Mouse (Mus musculus): ENCODE data around the gene Lsm4. TPM values are rescaled to one million over a fixed set of nuclear protein-coding genes. Genes with fewer than 3 reads are reported as not detected.

Gene Lsm4
- total RNA-seq, 1 experiment from 2014 or later: 134 TPM

DNA sequence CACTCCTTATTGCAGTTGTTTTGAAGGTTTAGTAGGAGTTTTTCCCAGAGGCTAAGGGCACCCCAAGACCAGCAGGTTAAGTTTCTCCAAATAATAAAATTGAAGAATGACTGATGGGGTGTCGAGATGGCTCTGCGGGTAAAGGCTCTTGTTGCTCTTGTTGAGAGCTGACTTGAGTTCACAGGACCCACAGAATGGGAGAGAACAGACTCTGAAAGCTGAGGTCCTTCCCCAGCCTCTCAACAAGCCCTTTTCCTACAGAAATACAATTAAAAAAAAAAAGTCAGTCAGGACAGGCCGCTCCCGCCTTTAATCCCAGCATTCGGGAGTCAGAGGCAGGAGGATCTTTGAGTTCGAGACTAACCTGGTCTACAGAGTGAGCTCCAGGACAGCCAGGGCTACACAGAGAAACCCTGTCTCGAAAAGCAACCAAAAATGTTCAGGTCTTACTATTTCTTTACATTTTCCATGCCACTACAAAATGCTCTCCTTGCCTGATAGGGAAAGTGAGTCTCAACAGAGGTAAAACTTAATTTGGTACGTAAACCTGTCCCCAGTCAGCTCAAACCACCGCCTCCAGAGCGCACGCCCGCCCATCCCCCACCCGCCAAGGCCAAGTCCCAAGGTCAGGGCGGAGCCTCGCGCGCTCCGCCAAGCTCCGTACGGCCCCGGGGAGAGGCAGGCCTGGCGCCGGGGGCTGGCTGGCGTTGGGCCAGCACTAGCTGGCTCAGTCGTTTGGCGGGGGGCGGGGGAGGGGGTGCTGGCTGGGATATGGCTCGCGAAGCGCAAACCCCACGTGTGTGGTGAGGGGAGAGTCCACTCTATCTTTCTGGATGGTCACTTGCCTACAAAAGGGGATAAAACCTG lies 23.2 kb downstream of the Lsm4 start:
- no peak for ATAC-seq (ENCODE audit: extremely low read depth, insufficient number of reproducible peaks, low FRiP score, poor library complexity, severe bottlenecking)

GRCm38 (mm10) chr8:70696946-70697345 lies 23.9 kb downstream of the Lsm4 start:
- ATAC-seq (ENCODE audit: extremely low read depth, insufficient number of reproducible peaks, low FRiP score, poor library complexity, severe bottlenecking): no peak

GRCm38 (mm10) chr8:70697366-70698250 lies 24.6 kb downstream of the Lsm4 start:
- no peak for ATAC-seq (ENCODE audit: extremely low read depth, insufficient number of reproducible peaks, low FRiP score, poor library complexity, severe bottlenecking)

DNA sequence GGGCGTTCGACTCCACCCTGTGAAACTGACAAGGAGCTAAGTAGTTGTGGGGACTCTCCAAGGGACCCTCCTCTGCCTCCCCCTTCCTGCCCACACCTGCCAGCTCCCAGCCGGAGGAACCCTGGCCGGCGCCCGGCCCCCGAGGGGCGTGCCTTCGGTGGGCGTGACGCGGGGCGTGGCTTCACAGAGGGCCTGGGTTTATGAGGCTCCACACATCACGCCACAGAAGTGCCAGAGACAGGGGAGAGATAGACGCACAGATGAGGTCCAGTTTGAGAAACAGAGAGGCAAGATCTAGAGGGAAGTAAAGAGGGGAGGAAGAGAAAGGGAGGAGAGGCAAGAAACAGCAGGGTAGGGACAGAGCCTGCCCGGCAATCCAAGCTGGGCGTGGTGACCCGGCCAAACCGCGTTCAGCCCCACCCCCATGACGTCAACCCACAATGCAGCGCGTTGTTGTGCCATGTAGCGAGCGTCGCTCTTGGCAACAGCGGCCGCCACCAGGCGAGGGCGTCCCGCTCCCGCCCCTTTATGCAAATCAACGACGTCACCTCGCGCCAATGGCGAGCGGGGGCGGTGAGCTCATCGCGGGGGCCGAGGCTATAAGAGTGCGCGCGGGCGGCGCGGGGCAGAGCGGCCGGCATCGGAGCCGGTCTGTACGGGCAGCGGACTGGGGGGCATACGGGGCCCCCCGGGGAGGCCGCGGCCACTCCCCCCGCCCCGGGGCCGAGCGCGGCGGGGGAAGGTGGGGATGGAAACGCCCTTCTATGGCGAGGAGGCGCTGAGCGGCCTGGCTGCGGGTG lies 25.5 kb downstream of the Lsm4 start, which contains the start of gene Jund:
Gene Jund, plus strand, starts transcription at position 640 of the 800 bp plus-strand sequence.
- peak; percentile 67 for ATAC-seq (ENCODE audit: extremely low read depth, insufficient number of reproducible peaks, low FRiP score, poor library complexity, severe bottlenecking)

DNA sequence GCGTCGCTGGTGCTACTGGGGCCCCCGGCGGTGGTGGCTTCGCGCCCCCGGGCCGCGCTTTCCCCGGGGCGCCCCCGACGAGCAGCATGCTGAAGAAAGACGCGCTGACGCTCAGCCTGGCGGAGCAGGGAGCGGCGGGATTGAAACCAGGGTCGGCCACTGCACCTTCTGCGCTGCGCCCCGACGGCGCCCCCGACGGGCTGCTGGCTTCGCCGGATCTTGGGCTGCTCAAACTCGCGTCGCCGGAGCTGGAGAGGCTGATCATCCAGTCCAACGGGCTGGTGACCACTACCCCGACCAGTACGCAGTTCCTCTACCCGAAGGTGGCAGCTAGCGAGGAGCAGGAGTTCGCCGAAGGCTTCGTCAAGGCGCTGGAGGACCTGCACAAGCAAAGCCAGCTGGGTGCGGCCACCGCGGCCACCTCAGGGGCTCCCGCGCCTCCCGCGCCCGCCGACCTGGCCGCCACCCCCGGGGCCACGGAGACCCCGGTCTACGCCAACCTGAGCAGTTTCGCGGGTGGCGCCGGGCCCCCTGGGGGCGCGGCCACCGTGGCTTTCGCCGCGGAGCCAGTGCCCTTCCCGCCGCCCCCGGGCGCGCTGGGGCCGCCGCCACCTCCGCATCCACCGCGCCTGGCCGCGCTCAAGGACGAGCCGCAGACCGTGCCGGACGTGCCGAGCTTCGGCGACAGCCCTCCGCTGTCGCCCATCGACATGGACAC lies 26.2 kb downstream of the Lsm4 start:
- no peak for ATAC-seq (ENCODE audit: extremely low read depth, insufficient number of reproducible peaks, low FRiP score, poor library complexity, severe bottlenecking)

DNA sequence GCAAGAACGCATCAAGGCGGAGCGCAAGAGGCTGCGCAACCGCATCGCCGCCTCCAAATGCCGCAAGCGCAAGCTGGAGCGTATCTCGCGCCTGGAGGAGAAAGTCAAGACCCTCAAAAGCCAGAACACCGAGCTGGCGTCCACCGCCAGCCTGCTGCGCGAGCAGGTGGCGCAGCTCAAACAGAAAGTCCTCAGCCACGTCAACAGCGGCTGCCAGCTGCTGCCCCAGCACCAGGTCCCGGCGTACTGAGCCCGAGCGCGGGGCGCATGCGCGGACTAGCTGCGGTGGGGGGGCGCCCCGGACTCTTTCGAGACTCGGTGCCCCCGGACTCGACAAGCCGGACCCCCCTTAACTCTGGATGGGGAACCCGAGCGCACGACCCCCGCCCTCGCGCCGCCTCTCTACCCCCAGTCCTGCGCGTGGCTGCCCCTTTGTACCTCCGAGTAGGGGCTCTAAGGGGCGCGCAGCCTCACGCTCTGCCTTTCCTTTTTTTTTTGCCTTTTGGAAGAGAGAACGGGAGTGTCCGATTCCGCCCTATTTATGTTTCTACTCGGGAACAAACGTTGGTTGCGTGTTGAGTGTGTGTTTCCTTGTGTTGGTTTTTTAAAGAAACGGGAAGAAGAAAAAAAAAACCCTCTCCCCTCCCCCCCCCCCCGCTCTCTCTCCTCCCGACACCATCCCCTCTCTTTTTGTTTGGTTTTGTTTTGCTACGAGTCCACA lies 26.9 kb downstream of the Lsm4 start:
- no peak for ATAC-seq (ENCODE audit: extremely low read depth, insufficient number of reproducible peaks, low FRiP score, poor library complexity, severe bottlenecking)

GRCm38 (mm10) chr8:70700555-70700922 lies 27.5 kb downstream of the Lsm4 start:
- ATAC-seq (ENCODE audit: extremely low read depth, insufficient number of reproducible peaks, low FRiP score, poor library complexity, severe bottlenecking): peak; percentile 21

DNA sequence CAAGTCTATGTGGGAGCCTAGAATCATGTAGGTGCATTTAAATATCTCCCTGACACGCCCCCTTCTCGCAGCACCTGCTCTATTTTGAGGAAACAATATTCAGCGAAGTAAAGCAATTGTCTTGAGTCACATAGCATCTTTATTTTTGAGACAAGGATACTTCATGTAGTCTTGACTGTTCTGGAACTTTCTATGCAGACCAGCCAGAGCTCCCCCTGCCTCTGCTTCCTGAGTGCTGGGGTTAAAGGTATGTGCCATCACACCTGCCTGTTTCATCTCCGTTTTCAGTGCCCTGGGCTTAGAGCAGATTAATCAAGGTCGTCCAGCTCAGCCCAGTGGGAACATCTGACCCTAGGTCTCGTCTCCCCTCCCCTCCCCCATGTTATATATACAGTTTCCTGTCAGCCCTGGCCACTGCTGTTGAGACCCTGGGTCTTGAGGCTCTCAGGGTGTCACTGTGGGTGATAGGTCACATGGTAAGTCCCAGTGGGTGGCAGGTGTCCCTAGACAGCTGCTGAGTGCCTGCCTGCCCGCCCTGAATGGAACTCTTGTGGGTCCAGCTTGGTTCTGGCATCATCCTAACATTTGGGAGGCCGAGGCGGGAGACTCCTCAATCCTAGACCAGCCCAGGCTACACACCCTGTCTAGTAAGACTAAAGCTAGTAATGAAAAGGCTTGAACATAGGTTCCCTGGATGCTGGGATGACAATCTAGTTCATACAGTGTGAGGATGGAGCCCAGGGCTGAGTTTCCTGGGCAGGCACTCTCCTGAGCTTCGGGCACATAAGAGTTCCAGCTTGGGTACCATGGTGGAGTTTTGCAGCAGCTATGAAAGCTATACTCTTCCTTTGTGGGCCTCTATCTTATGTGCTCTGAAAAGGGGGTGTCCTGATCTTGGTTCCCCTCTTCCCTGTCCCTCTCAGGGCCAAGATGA lies 28.3 kb downstream of the Lsm4 start:
- ATAC-seq (ENCODE audit: extremely low read depth, insufficient number of reproducible peaks, low FRiP score, poor library complexity, severe bottlenecking): no peak

- no peak for ATAC-seq (ENCODE audit: extremely low read depth, insufficient number of reproducible peaks, low FRiP score, poor library complexity, severe bottlenecking)
Observed at GRCm38 (mm10) chr8:70701982-70702841, 29.2 kb downstream of the Lsm4 start.

GRCm38 (mm10) chr8:70702842-70703182 lies 29.8 kb downstream of the Lsm4 start:
- ATAC-seq (ENCODE audit: extremely low read depth, insufficient number of reproducible peaks, low FRiP score, poor library complexity, severe bottlenecking): no peak

DNA sequence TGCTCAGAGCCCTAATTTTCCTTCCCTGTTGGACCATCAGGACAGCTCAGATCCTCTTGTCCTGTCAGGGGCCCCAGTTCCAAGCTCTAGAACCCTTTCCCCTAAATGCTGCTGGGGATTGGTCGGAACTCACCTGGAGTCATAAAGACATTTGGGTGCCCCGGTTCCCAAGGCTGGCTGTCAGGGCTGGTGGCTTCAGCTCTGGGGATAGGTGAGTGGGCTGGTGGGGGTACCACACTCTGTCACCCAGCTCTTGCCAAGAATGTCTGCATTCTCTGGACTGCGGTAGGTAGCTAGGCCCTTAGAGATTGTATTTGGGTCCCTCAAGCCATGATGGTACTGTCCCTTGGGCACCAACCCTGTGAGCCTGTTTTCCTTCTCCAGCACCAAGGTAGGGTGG lies 30.2 kb downstream of the Lsm4 start, which contains the start of gene Iqcn:
Gene Iqcn, plus strand, starts transcription at position 171 of the 400 bp plus-strand sequence.
- ATAC-seq (ENCODE audit: extremely low read depth, insufficient number of reproducible peaks, low FRiP score, poor library complexity, severe bottlenecking): no peak

DNA sequence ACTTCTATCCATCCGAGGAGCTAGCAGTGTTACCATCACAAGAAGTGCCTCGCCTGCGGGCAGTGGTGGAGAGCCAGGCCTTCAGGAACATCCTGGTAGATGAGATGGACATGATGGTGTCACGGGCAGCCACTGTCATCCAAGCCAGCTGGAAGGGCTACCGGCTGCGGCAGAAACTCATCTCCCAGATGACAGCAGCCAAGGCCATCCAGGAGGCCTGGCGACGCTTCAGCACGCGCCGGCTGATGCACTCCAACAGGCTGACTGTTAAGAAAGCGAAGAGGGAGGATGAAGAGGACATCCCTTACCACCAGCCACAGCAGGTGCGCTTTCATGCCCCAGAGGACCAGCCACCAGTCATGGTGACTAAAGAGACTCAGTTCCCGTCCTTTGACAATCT lies 35.2 kb downstream of the Lsm4 start:
- no peak for ATAC-seq (ENCODE audit: extremely low read depth, insufficient number of reproducible peaks, low FRiP score, poor library complexity, severe bottlenecking)

- ATAC-seq (ENCODE audit: extremely low read depth, insufficient number of reproducible peaks, low FRiP score, poor library complexity, severe bottlenecking): no peak
Observed at GRCm38 (mm10) chr8:70709794-70710193, 36.7 kb downstream of the Lsm4 start.

- ATAC-seq (ENCODE audit: extremely low read depth, insufficient number of reproducible peaks, low FRiP score, poor library complexity, severe bottlenecking): no peak
Observed at GRCm38 (mm10) chr8:70710296-70710695, 37.2 kb downstream of the Lsm4 start.

GRCm38 (mm10) chr8:70711041-70711440 lies 38.0 kb downstream of the Lsm4 start:
- no peak for ATAC-seq (ENCODE audit: extremely low read depth, insufficient number of reproducible peaks, low FRiP score, poor library complexity, severe bottlenecking)

DNA sequence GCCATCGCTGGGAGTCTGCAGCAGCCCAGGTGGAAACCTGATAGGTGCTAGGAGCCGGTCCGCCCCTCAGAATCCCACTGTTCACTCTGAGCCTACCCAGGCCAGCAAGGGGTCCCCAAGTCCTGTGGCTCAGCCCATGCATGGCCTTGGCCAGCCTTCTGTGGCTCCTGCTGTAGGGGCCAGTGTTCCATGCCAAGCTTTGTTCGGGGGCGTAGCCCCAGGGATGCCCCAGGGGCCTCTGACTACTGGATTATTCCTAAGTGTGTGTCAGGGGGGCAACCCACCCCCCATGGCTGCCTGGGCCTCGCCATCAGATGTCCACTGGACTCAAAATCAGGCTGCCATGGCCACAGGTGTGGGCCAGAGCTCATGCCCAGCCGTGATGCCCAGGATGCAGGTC lies 40.9 kb downstream of the Lsm4 start:
- ATAC-seq (ENCODE audit: extremely low read depth, insufficient number of reproducible peaks, low FRiP score, poor library complexity, severe bottlenecking): no peak
